Mouse (Mus musculus): Measurements from ENCODE around the gene Zmynd19. TPM values are rescaled to one million over a fixed set of nuclear protein-coding genes. Genes with fewer than 3 reads are reported as not detected.

Zmynd19 gene
- polyA plus RNA-seq, 1 experiment, result 19.5 TPM

DNA sequence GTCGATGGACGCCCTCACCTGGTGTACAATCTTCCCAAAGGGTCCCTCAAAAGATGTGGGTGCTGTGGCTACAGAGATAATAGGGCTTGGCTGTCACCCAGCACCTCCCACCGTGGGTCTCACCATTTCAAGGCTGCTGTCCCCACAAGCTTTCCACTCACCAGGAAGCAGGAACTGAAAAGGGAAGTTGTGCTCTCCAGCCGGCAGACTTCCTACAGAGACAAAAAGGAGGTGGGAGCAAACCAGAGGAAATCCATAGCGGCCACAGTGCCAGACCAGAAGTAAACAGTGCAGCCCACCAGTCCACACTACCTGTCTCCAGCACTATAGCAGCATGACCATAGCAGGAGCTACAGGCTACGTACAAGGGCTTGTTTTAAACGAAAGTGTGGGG lies 22.6 kb upstream of the Zmynd19 start:
- no peak overlapping the region for H3K27ac ChIP-seq (ENCODE audit: insufficient read depth, low read length)
- 78% methylated on average over 7 of the region's 7 CpGs for WGBS
- no peaks in the 10 kb centered on the region for H3K27me3 ChIP-seq (ENCODE audit: control insufficient read depth, insufficient read depth, low read length)
- TF ChIP-seq POLR2A (IDR thresholded peaks at IDR 0.05; ENCODE audit: borderline replicate concordance, insufficient read depth, low read length) (no peak), CTCF (IDR thresholded peaks at IDR 0.05; ENCODE audit: borderline replicate concordance, insufficient read depth, low read depth, low read length) (no peak)
- H3K4me1 ChIP-seq (ENCODE audit: control insufficient read depth, insufficient read depth, low read length), result peaks cover 3% of the 10 kb centered on the region; the same call in 1 of the 2 replicates
- no peak for DNase-seq
- no peak overlapping the region for H3K4me3 ChIP-seq (replicated peaks; ENCODE audit: insufficient read depth, low read depth, low read length)

DNA sequence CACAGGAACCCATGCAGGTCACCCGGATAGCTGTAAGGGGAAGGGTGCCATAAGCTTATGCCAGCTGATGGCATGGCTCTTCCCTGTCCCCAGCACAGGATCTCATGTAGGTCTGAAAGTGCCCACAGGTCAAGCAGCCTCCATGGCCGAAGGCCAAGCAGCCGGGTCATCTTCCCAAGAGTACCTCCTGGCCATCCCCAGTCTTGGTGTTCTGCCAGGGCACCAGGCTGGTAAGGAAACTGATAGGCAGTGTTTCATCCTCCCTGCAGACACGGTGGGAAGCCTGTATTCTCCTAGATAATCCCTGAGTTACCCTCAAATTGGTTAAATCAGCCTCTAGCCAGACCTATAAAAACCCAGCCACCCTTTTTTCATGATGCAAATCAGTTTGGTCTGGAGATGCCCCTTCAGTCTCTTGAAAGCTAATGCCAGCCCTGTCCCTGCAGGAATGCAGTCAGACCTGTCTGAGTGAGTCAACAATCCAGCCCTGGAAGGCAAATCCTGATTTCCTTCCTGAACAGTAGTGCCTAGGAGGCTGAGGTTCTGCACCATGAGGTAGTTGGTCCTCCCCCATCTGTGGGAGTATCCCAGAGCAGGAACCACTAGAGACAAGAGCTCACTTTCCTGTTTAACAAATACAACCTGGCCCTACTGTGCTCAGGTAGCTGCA lies 21.6 kb upstream of the Zmynd19 start:
- Histone ChIP-seq H3K27ac (ENCODE audit: insufficient read depth, low read length) (no peak overlapping the region), H3K4me1 (ENCODE audit: control insufficient read depth, insufficient read depth, low read length) (peaks cover 3% of the 10 kb centered on the region; the same call in 1 of the 2 replicates), H3K27me3 (ENCODE audit: control insufficient read depth, insufficient read depth, low read length) (no peaks in the 10 kb centered on the region), H3K4me3 (replicated peaks; ENCODE audit: insufficient read depth, low read depth, low read length) (no peak overlapping the region)
- peak; percentile 47 to 56 for DNase-seq
- TF ChIP-seq POLR2A (IDR thresholded peaks at IDR 0.05; ENCODE audit: borderline replicate concordance, insufficient read depth, low read length), result no peak
- TF ChIP-seq CTCF (IDR thresholded peaks at IDR 0.05; ENCODE audit: borderline replicate concordance, insufficient read depth, low read depth, low read length), result no peak
- 40% methylated on average over 4 of the region's 4 CpGs for WGBS

- H3K4me1 ChIP-seq (ENCODE audit: control insufficient read depth, insufficient read depth, low read length), result peaks cover 9% of the 10 kb centered on the region
- H3K27me3 ChIP-seq (ENCODE audit: control insufficient read depth, insufficient read depth, low read length), result no peaks in the 10 kb centered on the region
- no peak for DNase-seq
- WGBS, result 72% methylated on average over 2 of the region's 2 CpGs
- no peak overlapping the region for H3K4me3 ChIP-seq (replicated peaks; ENCODE audit: insufficient read depth, low read depth, low read length)
- TF ChIP-seq POLR2A (IDR thresholded peaks at IDR 0.05; ENCODE audit: borderline replicate concordance, insufficient read depth, low read length), result no peak
- no peak for TF ChIP-seq CTCF (IDR thresholded peaks at IDR 0.05; ENCODE audit: borderline replicate concordance, insufficient read depth, low read depth, low read length)
- no peak overlapping the region for H3K27ac ChIP-seq (ENCODE audit: insufficient read depth, low read length)
Measured at GRCm38 (mm10) chr2:24929119-24929518, 20.5 kb upstream of the Zmynd19 start.

DNA sequence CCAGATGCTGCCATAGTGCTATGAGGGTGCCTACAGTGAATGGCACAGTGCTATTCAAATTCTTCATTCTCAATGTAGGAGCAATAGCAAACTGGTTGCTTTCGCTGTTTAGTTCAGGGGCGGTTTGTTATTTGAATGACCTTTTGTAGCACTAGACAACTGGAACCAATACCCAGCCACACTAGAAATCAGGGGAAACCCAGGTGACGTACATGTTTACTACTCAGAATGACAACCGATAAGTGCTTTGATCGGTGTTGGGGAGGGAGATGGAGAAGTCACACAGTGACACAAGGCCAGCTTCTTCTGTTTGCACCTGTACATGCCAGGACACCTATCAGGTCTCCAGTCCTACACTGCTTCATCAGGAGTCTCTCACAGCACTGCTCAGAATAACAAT lies 20.0 kb upstream of the Zmynd19 start:
- Histone ChIP-seq H3K27ac (ENCODE audit: insufficient read depth, low read length) (no peak overlapping the region), H3K4me3 (replicated peaks; ENCODE audit: insufficient read depth, low read depth, low read length) (no peak overlapping the region), H3K27me3 (ENCODE audit: control insufficient read depth, insufficient read depth, low read length) (no peaks in the 10 kb centered on the region), H3K4me1 (ENCODE audit: control insufficient read depth, insufficient read depth, low read length) (peaks cover 9% of the 10 kb centered on the region)
- no peak for DNase-seq
- WGBS, result 96% methylated on average over 5 of the region's 5 CpGs
- TF ChIP-seq CTCF (IDR thresholded peaks at IDR 0.05; ENCODE audit: borderline replicate concordance, insufficient read depth, low read depth, low read length), result no peak
- TF ChIP-seq POLR2A (IDR thresholded peaks at IDR 0.05; ENCODE audit: borderline replicate concordance, insufficient read depth, low read length), result no peak

- DNase-seq, result peak; percentile 58 to 64
- peaks cover 6% of the 10 kb centered on the region for H3K4me1 ChIP-seq (ENCODE audit: control insufficient read depth, insufficient read depth, low read length)
- WGBS, result 3% methylated on average over 19 of the region's 19 CpGs
- no peak for TF ChIP-seq CTCF (IDR thresholded peaks at IDR 0.05; ENCODE audit: borderline replicate concordance, insufficient read depth, low read depth, low read length)
- H3K27ac ChIP-seq (ENCODE audit: insufficient read depth, low read length), result peak overlapping the region; percentile 1; the same call in 1 of the 2 replicates
- H3K4me3 ChIP-seq (replicated peaks; ENCODE audit: insufficient read depth, low read depth, low read length), result peak overlapping the region; percentile 64
- H3K27me3 ChIP-seq (ENCODE audit: control insufficient read depth, insufficient read depth, low read length), result no peaks in the 10 kb centered on the region
Measured at GRCm38 (mm10) chr2:24934441-24934963, 15.1 kb upstream of the Zmynd19 start.

DNA sequence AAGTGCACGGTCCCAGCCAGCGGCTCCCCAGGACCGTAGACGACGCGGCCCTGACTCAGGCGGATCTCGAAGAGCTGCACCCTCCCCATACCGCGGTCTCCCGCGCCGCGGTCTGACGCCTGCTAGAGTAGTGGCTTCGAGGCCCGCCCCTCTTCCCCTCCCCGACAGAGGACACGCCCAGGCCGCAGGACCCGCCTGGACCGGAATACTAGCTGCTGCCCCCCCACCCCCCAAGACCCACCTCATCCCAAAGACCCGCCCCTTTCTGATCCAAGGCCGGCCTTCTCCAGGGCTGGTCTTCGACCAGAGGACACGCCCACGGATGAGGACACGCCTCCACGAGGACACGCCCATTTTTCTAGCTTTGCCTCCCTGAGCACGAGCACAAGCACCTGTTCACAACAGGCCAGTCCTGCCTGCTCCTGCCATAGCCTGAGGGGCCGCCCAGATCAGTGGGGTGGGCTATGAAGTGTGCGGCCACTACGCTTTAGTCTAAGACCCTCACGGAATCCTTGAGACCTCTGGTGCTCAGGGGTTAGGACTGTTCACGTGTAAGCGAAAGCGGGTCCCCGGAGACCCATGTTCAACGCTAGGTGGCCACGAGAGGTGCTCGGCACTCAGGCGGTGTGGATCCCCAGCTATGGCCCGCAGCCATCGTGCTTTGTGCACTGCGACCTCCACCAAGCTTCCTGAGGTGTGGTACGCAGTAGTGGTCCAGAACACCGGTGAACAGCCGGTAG lies 14.4 kb upstream of the Zmynd19 start, which contains the start of gene Arrdc1:
Gene Arrdc1 (minus strand): TSS at position 196 of the 740 bp plus-strand sequence.
- peak within 1 kb of the TSS; percentile 1; the same call in 1 of the 2 replicates for H3K27ac ChIP-seq (ENCODE audit: insufficient read depth, low read length)
- DNase-seq, result peak; percentile 84 to 88
- no peaks in the 10 kb centered on the region for H3K27me3 ChIP-seq (ENCODE audit: control insufficient read depth, insufficient read depth, low read length)
- TF ChIP-seq CTCF (IDR thresholded peaks at IDR 0.05; ENCODE audit: borderline replicate concordance, insufficient read depth, low read depth, low read length) (peak; percentile 35; the same call in 1 of the 2 replicates), POLR2A (IDR thresholded peaks at IDR 0.05; ENCODE audit: borderline replicate concordance, insufficient read depth, low read length) (0 out of 2 replicates have a peak, but pooled peaks have one; percentile 29)
- peak within 1 kb of the TSS; percentile 64 for H3K4me3 ChIP-seq (replicated peaks; ENCODE audit: insufficient read depth, low read depth, low read length)
- H3K4me1 ChIP-seq (ENCODE audit: control insufficient read depth, insufficient read depth, low read length), result peaks cover 6% of the 10 kb centered on the region
- WGBS, result under 1% methylated on average over 49 of the region's 49 CpGs

DNA sequence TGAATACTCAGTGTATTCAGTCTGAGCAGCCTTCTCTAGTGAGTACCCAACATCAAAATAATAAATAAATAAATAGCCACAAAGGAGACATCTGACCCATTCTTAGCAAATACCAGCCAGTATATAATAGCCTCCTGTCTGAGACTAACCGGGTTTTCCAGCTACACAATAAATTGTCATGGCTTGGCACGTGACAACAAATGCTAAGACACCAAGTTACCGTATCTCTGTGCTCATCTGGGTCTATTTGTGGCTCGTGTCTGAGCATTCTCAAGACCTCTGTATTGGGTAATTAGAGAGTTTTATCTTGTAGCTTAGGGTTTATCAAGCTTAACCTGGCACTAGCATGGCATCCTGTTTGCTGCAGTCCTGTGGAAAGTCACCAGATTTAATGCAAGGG lies 7.5 kb upstream of the Zmynd19 start:
- H3K4me1 ChIP-seq (ENCODE audit: control insufficient read depth, insufficient read depth, low read length), result no peaks in the 10 kb centered on the region
- WGBS, result 70% methylated on average over 4 of the region's 4 CpGs
- H3K27ac ChIP-seq (ENCODE audit: insufficient read depth, low read length), result no peak overlapping the region
- TF ChIP-seq POLR2A (IDR thresholded peaks at IDR 0.05; ENCODE audit: borderline replicate concordance, insufficient read depth, low read length) (no peak), CTCF (IDR thresholded peaks at IDR 0.05; ENCODE audit: borderline replicate concordance, insufficient read depth, low read depth, low read length) (no peak)
- no peak for DNase-seq
- H3K4me3 ChIP-seq (replicated peaks; ENCODE audit: insufficient read depth, low read depth, low read length), result no peak overlapping the region
- no peaks in the 10 kb centered on the region for H3K27me3 ChIP-seq (ENCODE audit: control insufficient read depth, insufficient read depth, low read length)
